Mouse (Mus musculus) liver, postnatal 0 days (tissue): ENCODE results near the gene Rhobtb3. TPM values are rescaled to one million over a fixed set of nuclear protein-coding genes. Genes with fewer than 3 reads are reported as not detected.
"Not testable (repeated sequence)": the region's sequence is repeated elsewhere in the genome, so short reads cannot be mapped to it uniquely, and the experiment has no call there.

Source experiments
- ATAC-seq: fragments of 200-750 bp; cut with Nextera tagmentation; 2 replicates; pipeline ENCODE4 v1.8.0; 2017; ENCODE audit warnings: mild to moderate bottlenecking, moderate library complexity
- DNase-seq: peaks from one replicate; pipeline ENCODE4 v3.0.0-alpha.2; 2016
- H3K27ac ChIP-seq: fragments of 300-500 bp; sonication (generic); 2 replicates; pipeline ENCODE4 v1.5.1; 2014; ENCODE audit warnings: antibody characterized with exemption, moderate library complexity, mild to moderate bottlenecking, low read depth
- H3K27me3 ChIP-seq: fragments of 300-500 bp; sonication (generic); 2 replicates; pipeline ENCODE4 v1.6.1; 2014; ENCODE audit warnings: low read length, control low read depth, mixed read lengths; ENCODE audit not compliant: insufficient read depth
- H3K36me3 ChIP-seq: fragments of 300-500 bp; sonication (generic); replicated peaks from 2 replicates; pipeline ENCODE4 v1.6.1; 2014; ENCODE audit warnings: mild to moderate bottlenecking, control low read depth, low read length, moderate library complexity, mixed read lengths; ENCODE audit not compliant: insufficient read depth
- H3K4me1 ChIP-seq: fragments of 300-500 bp; sonication (generic); 2 replicates; pipeline ENCODE4 v1.6.1; 2014; ENCODE audit warnings: antibody characterized with exemption, mild to moderate bottlenecking, control low read depth; ENCODE audit not compliant: insufficient read depth
- H3K4me2 ChIP-seq: fragments of 300-500 bp; sonication (generic); 2 replicates; pipeline ENCODE4 v1.6.1; 2014; ENCODE audit warnings: low read depth, mild to moderate bottlenecking, low read length, moderate library complexity, mixed read lengths
- H3K4me3 ChIP-seq: fragments of 300-500 bp; sonication (generic); 2 replicates; pipeline ENCODE4 v1.5.1; 2014; ENCODE audit warnings: low read depth, low read length
- H3K9ac ChIP-seq: fragments of 300-500 bp; sonication (generic); replicated peaks from 2 replicates; pipeline ENCODE4 v1.6.1; 2014; ENCODE audit warnings: mild to moderate bottlenecking, moderate library complexity
- H3K9me3 ChIP-seq: fragments of 300-500 bp; sonication (generic); 2 replicates; pipeline ENCODE4 v1.6.1; 2016; ENCODE audit warnings: mild to moderate bottlenecking, control low read depth, low read length, mixed read lengths
- CTCF ChIP-seq: sonication (generic); IDR thresholded peaks from 2 replicates; pipeline ENCODE4 v1.5.1; 2016; ENCODE audit warnings: antibody characterized with exemption, low read depth
- EP300 ChIP-seq: IDR thresholded peaks from 2 replicates; pipeline ENCODE4 v1.6.1; 2016; ENCODE audit warnings: antibody characterized with exemption, low read depth, mild to moderate bottlenecking
- WGBS: fragments of 180-500 bp; shearing (Covaris S2); extraction: QIAGEN DNeasy Blood & Tissue Kit; methylation state at CpG from one replicate; pipeline ENCODE4 v1.1.7; 2014; ENCODE audit not compliant: insufficient replicate concordance; 5-methylcytosine and 5-hydroxymethylcytosine counted together
- polyA plus RNA-seq: library from polyadenylated mRNA; unstranded; fragments of >200 nt; fragmentation: Nextera tagmentation; extraction: Ambion mirVana; gene quantifications from 2 replicates; pipeline ENCODE4 v1.2.1, GENCODE M21; 2015

The Rhobtb3 gene
- polyA plus RNA-seq, 1 experiment from 2014 or later: 2.7 TPM

- no peak overlapping the region for H3K9ac ChIP-seq
- no peaks in the 10 kb centered on the region for H3K36me3 ChIP-seq
- H3K4me3 ChIP-seq: no peak overlapping the region
- no peaks in the 10 kb centered on the region for H3K9me3 ChIP-seq
- ATAC-seq: no peak
- H3K4me1 ChIP-seq: peaks cover 3% of the 10 kb centered on the region
- 54% methylated on average over 2 of the region's 2 CpGs for WGBS
- no peak for DNase-seq
- TF ChIP-seq EP300 (no peak), CTCF (no peak)
- no peak overlapping the region for H3K4me2 ChIP-seq
- H3K27ac ChIP-seq: peak overlapping the region; percentile 55
- no peaks in the 10 kb centered on the region for H3K27me3 ChIP-seq
These were observed 13.1 kb downstream of the Rhobtb3 start for GRCm38 (mm10) chr13:75930660-75931059.

DNA sequence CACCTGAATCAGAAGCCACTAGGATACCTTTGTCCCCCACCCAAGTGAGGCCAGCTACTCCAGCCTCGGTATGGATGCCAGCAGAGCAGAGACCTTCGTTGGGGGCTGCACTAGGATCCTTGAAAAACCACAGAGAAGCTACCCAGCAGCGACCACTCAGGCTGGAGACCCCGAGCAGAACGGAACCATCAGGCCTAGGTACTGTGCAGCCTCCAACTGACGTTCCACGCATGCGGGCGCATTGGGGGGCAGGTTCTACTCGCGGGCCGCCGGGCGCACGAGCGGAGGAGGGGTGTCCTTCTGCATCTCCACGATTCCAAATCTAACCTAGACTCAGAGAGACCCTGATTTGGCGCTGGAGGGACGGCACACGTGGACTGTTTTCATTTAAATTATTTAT lies 13.7 kb downstream of the Rhobtb3 start:
- H3K36me3 ChIP-seq: no peaks in the 10 kb centered on the region
- H3K27me3 ChIP-seq: no peaks in the 10 kb centered on the region
- H3K4me2 ChIP-seq: no peak overlapping the region
- peaks cover 3% of the 10 kb centered on the region for H3K4me1 ChIP-seq
- ATAC-seq (no peak), DNase-seq (no peak)
- no peaks in the 10 kb centered on the region for H3K9me3 ChIP-seq
- no peak overlapping the region for H3K27ac ChIP-seq
- no peak for TF ChIP-seq CTCF
- no peak for TF ChIP-seq EP300
- no peak overlapping the region for H3K9ac ChIP-seq
- H3K4me3 ChIP-seq: no peak overlapping the region
- WGBS: 90% methylated on average over 20 of the region's 20 CpGs

DNA sequence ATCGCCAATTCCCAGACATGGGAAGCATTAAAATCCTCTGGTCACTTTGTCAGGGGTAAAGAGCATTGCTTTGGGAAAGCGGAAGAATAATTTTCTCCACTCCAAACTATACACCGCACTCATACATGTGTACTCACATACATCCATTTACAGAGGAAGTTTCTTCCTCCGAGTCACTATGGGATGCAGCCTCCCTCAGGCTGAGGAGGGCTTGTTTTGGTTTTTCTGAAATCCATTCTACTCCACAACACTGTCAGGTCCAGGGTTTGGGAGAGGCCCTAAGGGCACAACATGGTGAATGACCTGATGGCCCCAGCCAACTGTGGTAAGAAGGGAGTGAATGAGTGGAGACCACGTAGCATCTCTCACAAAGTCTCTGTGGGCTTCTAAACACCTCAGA lies 14.7 kb downstream of the Rhobtb3 start:
- not testable (repeated sequence) for DNase-seq, H3K9me3 ChIP-seq, H3K27ac ChIP-seq, ATAC-seq, H3K36me3 ChIP-seq, H3K4me1 ChIP-seq, H3K9ac ChIP-seq, H3K4me2 ChIP-seq, H3K27me3 ChIP-seq, H3K4me3 ChIP-seq
- WGBS: 91% methylated on average over 5 of the region's 5 CpGs

DNA sequence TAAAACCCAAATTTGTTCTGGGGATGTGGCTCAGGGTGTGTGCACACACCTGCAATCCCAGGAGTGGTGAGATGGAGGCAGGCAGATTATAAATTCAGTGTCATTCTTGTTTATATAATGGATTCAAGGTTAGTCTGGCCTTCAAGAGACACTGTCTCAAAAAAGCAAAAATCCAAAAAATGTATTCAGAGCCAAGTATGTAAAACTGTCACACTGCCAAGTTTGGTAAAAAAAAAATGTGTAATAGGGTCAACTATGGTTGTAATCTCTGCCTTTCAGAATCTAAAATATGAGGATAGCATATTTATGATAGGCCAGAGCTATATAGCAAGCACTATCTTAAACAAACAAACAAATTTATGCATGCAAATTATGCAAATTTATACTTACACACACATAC lies 15.8 kb downstream of the Rhobtb3 start:
- peaks cover 3% of the 10 kb centered on the region for H3K4me1 ChIP-seq
- H3K9me3 ChIP-seq: no peaks in the 10 kb centered on the region
- no peak for TF ChIP-seq CTCF
- no peak for TF ChIP-seq EP300
- no peaks in the 10 kb centered on the region for H3K27me3 ChIP-seq
- H3K27ac ChIP-seq: no peak overlapping the region
- H3K36me3 ChIP-seq: no peaks in the 10 kb centered on the region
- no peak overlapping the region for H3K4me2 ChIP-seq
- H3K9ac ChIP-seq: no peak overlapping the region
- no peak overlapping the region for H3K4me3 ChIP-seq
- ATAC-seq (no peak), DNase-seq (no peak)

- H3K36me3 ChIP-seq: peaks cover 4% of the 10 kb centered on the region; the same call in 1 of the 2 replicates
- no peak overlapping the region for H3K4me3 ChIP-seq
- TF ChIP-seq EP300 (no peak), CTCF (no peak)
- H3K9me3 ChIP-seq: no peaks in the 10 kb centered on the region
- ATAC-seq (no peak), DNase-seq (no peak)
- no peak overlapping the region for H3K9ac ChIP-seq
- H3K27me3 ChIP-seq: no peaks in the 10 kb centered on the region
- WGBS: 75% methylated on average over 4 of the region's 4 CpGs
- no peaks in the 10 kb centered on the region for H3K4me1 ChIP-seq
- H3K4me2 ChIP-seq: no peak overlapping the region
- H3K27ac ChIP-seq: no peak overlapping the region
These were observed 29.6 kb downstream of the Rhobtb3 start for GRCm38 (mm10) chr13:75914151-75914550.

DNA sequence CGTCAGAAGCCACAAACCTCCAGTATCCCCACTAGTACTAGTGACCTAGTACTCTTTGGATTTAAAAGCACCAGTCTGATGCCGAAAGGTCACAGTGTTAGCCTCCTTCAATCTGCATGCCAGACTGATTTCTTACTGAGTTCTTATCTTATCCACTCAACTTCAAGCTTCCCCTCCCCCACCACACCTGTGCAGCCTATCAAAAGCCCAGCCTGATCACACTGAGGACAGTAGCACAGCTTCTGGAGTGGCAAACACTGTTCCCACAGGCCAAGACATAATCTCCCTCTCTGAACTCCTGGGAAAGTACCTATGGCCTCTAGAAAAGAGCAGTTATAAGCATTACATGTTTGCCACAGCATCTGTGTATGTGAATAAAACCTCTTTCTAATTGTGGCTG lies 35.5 kb downstream of the Rhobtb3 start:
- Histone ChIP-seq H3K9ac (no peak overlapping the region), H3K4me3 (no peak overlapping the region), H3K4me1 (peaks cover 14% of the 10 kb centered on the region), H3K4me2 (no peak overlapping the region), H3K36me3 (peaks cover 4% of the 10 kb centered on the region; the same call in 1 of the 2 replicates), H3K9me3 (no peaks in the 10 kb centered on the region), H3K27me3 (no peaks in the 10 kb centered on the region), H3K27ac (peak overlapping the region; percentile 73)
- DNase-seq: no peak
- TF ChIP-seq EP300 (no peak), CTCF (no peak)
- 59% methylated on average over 2 of the region's 2 CpGs for WGBS
- no peak for ATAC-seq

GRCm38 (mm10) chr13:75907133-75907532 lies 36.6 kb downstream of the Rhobtb3 start:
- H3K4me2 ChIP-seq: no peak overlapping the region
- peak; percentile 49 for DNase-seq
- ATAC-seq: peak; percentile 96
- peaks cover 19% of the 10 kb centered on the region for H3K4me1 ChIP-seq
- no peak for TF ChIP-seq EP300
- TF ChIP-seq CTCF: no peak
- WGBS: 56% methylated on average over 5 of the region's 5 CpGs
- no peak overlapping the region for H3K9ac ChIP-seq
- H3K27me3 ChIP-seq: no peaks in the 10 kb centered on the region
- H3K4me3 ChIP-seq: no peak overlapping the region
- no peaks in the 10 kb centered on the region for H3K9me3 ChIP-seq
- H3K36me3 ChIP-seq: peaks cover 4% of the 10 kb centered on the region; the same call in 1 of the 2 replicates
- peak overlapping the region; percentile 77; the same call in 1 of the 2 replicates for H3K27ac ChIP-seq
